ENCODE assay signal across 28 mouse cellular contexts in genomic region chr13:68588352-68588751, GRCm38 (mm10). TPM values are rescaled to one million over a fixed set of nuclear protein-coding genes. Genes with fewer than 3 reads are reported as not detected.
A peak's percentile ranks its signal among the peaks of the same experiment; 100 is the strongest.
DNase-seq lines count a peak whose midpoint lies in the region; ATAC-seq and TF ChIP-seq lines count a peak whose summit lies in the region.
"Had no signal": no experiment of that assay in that cellular context is flagged by ENCODE, and none has a peak within 500 bp of the region (broad histone marks: within the 10 kb centered on the region; RNA-seq: fewer than 3 reads in every experiment).

No protein-coding gene starts in this region.

- H3K27ac ChIP-seq in macrophage = peak overlapping the region; percentile 88
- H3K27ac ChIP-seq in forebrain, postnatal 0 days (ENCODE audit: low read depth, low read length) = no peak overlapping the region
- H3K27ac ChIP-seq: forebrain, embryonic 10.5 days; forebrain, embryonic 13.5 days; gastrocnemius, adult 2 months; heart, embryonic 15.5 days; hindbrain, embryonic 10.5 days; hindbrain, embryonic 14.5 days; hindbrain, postnatal 0 days had no signal

- no peak for TF ChIP-seq CTCF in forebrain, postnatal 0 days (IDR thresholded peaks at IDR 0.05; ENCODE audit: low read depth)

- no peaks in the 10 kb centered on the region for H3K9me3 ChIP-seq in forebrain, postnatal 0 days (ENCODE audit: low read length)
- H3K9me3 ChIP-seq: forebrain, embryonic 13.5 days; heart, embryonic 15.5 days had no signal

- H3K9ac ChIP-seq in forebrain, postnatal 0 days = no peak overlapping the region
- H3K9ac ChIP-seq: forebrain, embryonic 13.5 days; heart, embryonic 12.5 days; heart, embryonic 15.5 days; hindbrain, embryonic 14.5 days had no signal

- no peak overlapping the region for H3K4me3 ChIP-seq in macrophage (ENCODE audit: inconsistent target)
- H3K4me3 ChIP-seq in forebrain, postnatal 0 days (ENCODE audit: low read depth, low read length) = no peak overlapping the region
- H3K4me3 ChIP-seq: forebrain, embryonic 10.5 days; forebrain, embryonic 13.5 days; gastrocnemius, adult 2 months; heart, embryonic 12.5 days; heart, embryonic 15.5 days; hindbrain, embryonic 10.5 days had no signal

- ATAC-seq in CD4-positive, CD25-positive, alpha-beta regulatory T cell, adult 4 months = peak; percentile 84
- ATAC-seq in common myeloid progenitor, adult 5-6 weeks (replicated peaks; ENCODE audit: low read depth, poor library complexity, severe bottlenecking) = 0 out of 2 replicates have a peak, but pooled peaks have one; percentile 24
- no peak for ATAC-seq in forebrain, postnatal 0 days
- ATAC-seq: forebrain, embryonic 13.5 days; forebrain, embryonic 16.5 days; hindbrain, postnatal 0 days; intestine, embryonic 16.5 days had no signal

- H3K79me2 ChIP-seq in macrophage (ENCODE audit: inconsistent target) = peaks cover 57% of the 10 kb centered on the region

- no peaks in the 10 kb centered on the region for H3K27me3 ChIP-seq in forebrain, postnatal 0 days (ENCODE audit: insufficient read depth, low read length)
- H3K27me3 ChIP-seq: forebrain, embryonic 13.5 days; heart, embryonic 12.5 days; heart, embryonic 15.5 days had no signal

- peak; percentile 24 for DNase-seq in CD4-positive helper T cell, adult 2 months (ENCODE audit: low read depth, low spot score)
- no peak for DNase-seq in c-Kit-positive CD71-positive TER-119-positive erythroid progenitor cells, embryonic 14.5 days (ENCODE audit: low spot score)
- no peak for DNase-seq in lung, adult 18-20 months
- no peak for DNase-seq in forebrain, postnatal 0 days
- DNase-seq: adrenal gland, postnatal 10 days; adrenal gland, postnatal 36 days; cerebellum, adult 11-12 months; cerebellum, adult 8-10 months; cerebellum, postnatal 10 days; cerebellum, postnatal 36 days; gastrocnemius, adult 2 months; gastrocnemius, postnatal 14 days; heart, adult 18-20 months; heart, postnatal 10 days; heart, postnatal 36 days; kidney, adult 18-20 months had no signal

- H3K4me2 ChIP-seq in forebrain, postnatal 0 days (ENCODE audit: low read depth) = no peak overlapping the region
- H3K4me2 ChIP-seq: forebrain, embryonic 13.5 days; heart, embryonic 12.5 days; heart, embryonic 15.5 days; hindbrain, embryonic 14.5 days had no signal

- no peaks in the 10 kb centered on the region for H3K4me1 ChIP-seq in forebrain, postnatal 0 days (ENCODE audit: insufficient read depth)
- H3K4me1 ChIP-seq: heart, embryonic 12.5 days; heart, embryonic 15.5 days had no signal

- peaks cover 67% of the 10 kb centered on the region for H3K36me3 ChIP-seq in macrophage (ENCODE audit: inconsistent target)
- H3K36me3 ChIP-seq in forebrain, postnatal 0 days (ENCODE audit: insufficient read depth) = peaks cover 85% of the 10 kb centered on the region

RNA-seq across cellular contexts. Expression of gene Fastkd3, which starts 6.3 kb away (rescaled TPM):
- 10 to 100 TPM; 33.1 to 35.6 TPM for polyA plus RNA-seq in CD4-positive, CD25-positive, alpha-beta regulatory T cell, adult 4 months (2017; shearing (Covaris generic))
- 9.8 and 12.5 TPM in 2 replicates for total RNA-seq in common myeloid progenitor, adult 5-6 weeks (2017)
- 10 to 100 TPM in 22 of 26 experiments, 1 to 10 TPM in 4; 5.6 to 50.2 (median 25.9) TPM for total RNA-seq in macrophage (2018; cell fraction: chromatin; rRNA removed)
- total RNA-seq in macrophage (2018; cell fraction: cytosol; rRNA removed) = 10 to 100 TPM in 23 of 26 experiments, 1 to 10 TPM in 3; 5.7 to 19.7 (median 15.4) TPM
- 10 to 100 TPM in 25 of 26 experiments, 1 to 10 TPM in 1; 8.9 to 63.8 (median 21.6) TPM for total RNA-seq in macrophage (2018; cell fraction: nucleus; rRNA removed)
- polyA plus RNA-seq in macrophage (2018) = 10.6 to 30.8 TPM (median 17.8 TPM) in 3 replicates
- 7.9 and 12.3 TPM in 2 replicates for total RNA-seq in forebrain, postnatal 0 days (2014; rRNA removed)
- 19.5 and 21.3 TPM in 2 replicates for polyA plus RNA-seq in forebrain, postnatal 0 days (2015; fragmentation: Nextera tagmentation; extraction: Ambion mirVana)

RNA-seq across cellular contexts. Expression of gene Mtrr, which starts 6.4 kb away (rescaled TPM):
- 10 to 100 TPM; 22.1 to 33.3 TPM for polyA plus RNA-seq in CD4-positive, CD25-positive, alpha-beta regulatory T cell, adult 4 months (2017; shearing (Covaris generic))
- total RNA-seq in common myeloid progenitor, adult 5-6 weeks (2017) = 17.2 and 33.0 TPM in 2 replicates
- total RNA-seq in macrophage (2018; cell fraction: chromatin; rRNA removed) = 10 to 100 TPM; 11.1 to 39.0 (median 24.3) TPM
- 10 to 100 TPM in 19 of 26 experiments, 1 to 10 TPM in 7; 3.3 to 14.7 (median 11.6) TPM for total RNA-seq in macrophage (2018; cell fraction: cytosol; rRNA removed)
- total RNA-seq in macrophage (2018; cell fraction: nucleus; rRNA removed) = 10 to 100 TPM in 25 of 26 experiments, 1 to 10 TPM in 1; 8.3 to 45.8 (median 19.0) TPM
- 7.2 to 19.2 TPM (median 8.0 TPM) in 3 replicates for polyA plus RNA-seq in macrophage (2018)
- total RNA-seq in forebrain, postnatal 0 days (2014; rRNA removed) = 13.7 and 15.1 TPM in 2 replicates
- 6.1 and 9.9 TPM in 2 replicates for polyA plus RNA-seq in forebrain, postnatal 0 days (2015; fragmentation: Nextera tagmentation; extraction: Ambion mirVana)

RNA-seq across cellular contexts. Expression of gene 1700001L19Rik, which starts 8.9 kb away (rescaled TPM):
- not detected for polyA plus RNA-seq in CD4-positive, CD25-positive, alpha-beta regulatory T cell, adult 4 months (2017; shearing (Covaris generic))
- total RNA-seq in common myeloid progenitor, adult 5-6 weeks (2017) = not detected in 2 replicates
- total RNA-seq in macrophage (2018; cell fraction: chromatin; rRNA removed) = not detected
- total RNA-seq in macrophage (2018; cell fraction: cytosol; rRNA removed) = not detected
- total RNA-seq in macrophage (2018; cell fraction: nucleus; rRNA removed) = not detected
- polyA plus RNA-seq in macrophage (2018) = not detected in 3 replicates
- 9.4 and 17.5 TPM in 2 replicates for total RNA-seq in forebrain, postnatal 0 days (2014; rRNA removed)
- 13.6 and 16.5 TPM in 2 replicates for polyA plus RNA-seq in forebrain, postnatal 0 days (2015; fragmentation: Nextera tagmentation; extraction: Ambion mirVana)
- total RNA-seq: gastrocnemius, adult 2 months; gastrocnemius, postnatal 14 days; heart, adult 18-20 months; heart, postnatal 10 days; heart, postnatal 36 days had no signal

Comparison
In these comparisons a context has a peak if more than half of its experiments do, and no peak if none do; other contexts are left out.
1. RNA of gene 1700001L19Rik, which starts 8.9 kb away (polyA plus RNA-seq): 13.6 to 16.5 TPM in forebrain, postnatal 0 days; not detected in CD4-positive, CD25-positive, alpha-beta regulatory T cell, adult 4 months and not detected in macrophage; every median in the first group is over 10 times any median in the second.